Mouse (Mus musculus): ENCODE measurements at regions not wholly inside any gene's neighbourhood (a gene's known extent, or its start where the extent isn't known, plus 50 kb on each side); places are given as distances from the start of the nearest gene placed in this dataset.

DNA sequence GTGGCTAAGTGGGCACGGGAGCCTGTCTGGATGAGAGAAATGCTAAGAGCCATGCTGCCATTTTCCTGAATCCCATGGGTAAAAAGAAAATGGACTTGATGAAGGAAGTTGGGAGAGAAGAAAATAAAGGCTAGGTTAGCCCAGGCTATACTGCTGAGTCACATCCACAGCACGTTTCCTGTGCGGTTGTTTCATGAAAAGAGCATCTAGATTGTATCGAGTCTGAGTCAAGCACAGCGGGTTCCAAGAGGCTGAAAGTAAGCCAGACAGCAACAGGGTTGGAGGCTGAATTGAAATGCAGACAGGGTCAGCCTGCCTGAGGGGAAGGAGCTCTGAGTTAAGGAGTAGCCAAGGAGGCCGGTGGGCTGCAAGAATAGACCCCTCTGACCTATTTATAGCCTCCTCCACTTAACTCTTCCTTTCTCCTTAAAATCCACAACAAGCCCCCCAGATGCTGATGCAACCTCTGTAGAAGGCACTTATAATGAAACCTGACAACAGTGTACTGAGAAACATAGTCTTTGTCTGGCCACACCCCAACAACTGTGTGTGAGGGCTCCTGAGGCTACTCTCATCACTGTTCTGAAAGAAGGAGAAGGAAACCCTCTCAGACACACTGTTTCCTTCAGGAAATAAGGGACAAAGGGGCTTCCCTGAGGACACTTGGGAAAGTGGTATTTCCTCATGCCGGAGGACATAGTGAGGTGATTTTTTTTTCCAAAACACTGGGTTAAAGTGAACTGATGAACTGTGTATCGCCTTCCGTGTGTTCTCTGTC, 98.7 kb upstream of the Plcb4 start:
- TF ChIP-seq POLR2A (IDR thresholded peaks at IDR 0.05; ENCODE audit: borderline replicate concordance, extremely low read depth, insufficient read depth, insufficient read length, poor library complexity, severe bottlenecking) (no peak), CTCF (IDR thresholded peaks at IDR 0.05; ENCODE audit: borderline replicate concordance, extremely low read depth, insufficient read depth, insufficient read length) (no peak)
